8 mouse cellular contexts compared by ENCODE assay signal in genomic region chr11:79427638-79428037, GRCm38 (mm10).
A peak's percentile ranks its signal among the peaks of the same experiment; 100 is the strongest.
DNase-seq lines count a peak whose midpoint lies in the region; ATAC-seq and TF ChIP-seq lines count a peak whose summit lies in the region.

No protein-coding gene starts in this region.

- no peak for TF ChIP-seq POLR2A in lung, adult 2 months (IDR thresholded peaks at IDR 0.05; ENCODE audit: borderline replicate concordance, extremely low read depth, low read depth, low read length)

- no peaks in the 10 kb centered on the region for H3K27me3 ChIP-seq in lung, embryonic 14.5 days (ENCODE audit: insufficient read depth, low read length)
- H3K27me3 ChIP-seq in midbrain, postnatal 0 days (ENCODE audit: insufficient read depth, low read length): no peaks in the 10 kb centered on the region

- peak; percentile 19 for DNase-seq in gastrocnemius, adult 2 months
- DNase-seq in gastrocnemius, postnatal 25 days: no peak
- peak; percentile 85 for DNase-seq in lung, embryonic 14.5 days
- DNase-seq in lung, adult 2 months: no peak
- DNase-seq in WW6 (ENCODE audit: low read depth, low spot score): peak; percentile 70
- peak; percentile 5 to 11 for DNase-seq in heart, postnatal 36 days
- DNase-seq in midbrain, postnatal 0 days (ENCODE audit: low spot score): peak; percentile 78

- H3K4me3 ChIP-seq in gastrocnemius, adult 2 months: no peak overlapping the region
- H3K4me3 ChIP-seq in lung, embryonic 14.5 days (ENCODE audit: low read depth, low read length): no peak overlapping the region
- H3K4me3 ChIP-seq in lung, adult 2 months (replicated peaks; ENCODE audit: extremely low read depth, low read depth, low read length): no peak overlapping the region
- no peak overlapping the region for H3K4me3 ChIP-seq in midbrain, postnatal 0 days (ENCODE audit: low read depth, low read length)

- ATAC-seq in lung, embryonic 14.5 days (ENCODE audit: insufficient read depth): no peak
- ATAC-seq in midbrain, postnatal 0 days (ENCODE audit: low FRiP score): no peak
- ATAC-seq in erythroblast, adult 5-6 weeks (replicated peaks; ENCODE audit: low FRiP score, poor library complexity, severe bottlenecking): no peak

- TF ChIP-seq CTCF in gastrocnemius, adult 2 months (IDR thresholded peaks at IDR 0.05): peak; percentile 82
- TF ChIP-seq CTCF in lung, embryonic 14.5 days (IDR thresholded peaks at IDR 0.05; ENCODE audit: low read depth): peak; percentile 72
- no peak for TF ChIP-seq CTCF in lung, adult 2 months (IDR thresholded peaks at IDR 0.05; ENCODE audit: insufficient read depth, low read length)
- peak; percentile 82 for TF ChIP-seq CTCF in midbrain, postnatal 0 days (IDR thresholded peaks at IDR 0.05)

- H3K9me3 ChIP-seq in lung, embryonic 14.5 days (ENCODE audit: low read depth, low read length): no peaks in the 10 kb centered on the region
- H3K9me3 ChIP-seq in midbrain, postnatal 0 days (ENCODE audit: low read length): no peaks in the 10 kb centered on the region

- no peak overlapping the region for H3K9ac ChIP-seq in lung, embryonic 14.5 days
- no peak overlapping the region for H3K9ac ChIP-seq in midbrain, postnatal 0 days (replicated peaks; ENCODE audit: low read length, poor library complexity, severe bottlenecking)

- peak overlapping the region; percentile 12; the same call in 1 of the 2 replicates for H3K27ac ChIP-seq in gastrocnemius, adult 2 months
- H3K27ac ChIP-seq in lung, embryonic 14.5 days (ENCODE audit: low read depth): no peak overlapping the region
- no peak overlapping the region for H3K27ac ChIP-seq in midbrain, postnatal 0 days (ENCODE audit: low read depth, low read length)

- 12% methylated on average over 2 of the region's 2 CpGs for WGBS in lung, embryonic 14.5 days
- WGBS in lung, adult 2 months: 0% methylated on average over 2 of the region's 2 CpGs
- WGBS in midbrain, postnatal 0 days: 3% methylated on average over 2 of the region's 2 CpGs

- peaks cover 14% of the 10 kb centered on the region; the same call in 1 of the 2 replicates for H3K36me3 ChIP-seq in lung, embryonic 14.5 days (ENCODE audit: insufficient read depth)
- H3K36me3 ChIP-seq in midbrain, postnatal 0 days (ENCODE audit: insufficient read depth, low read length): no peaks in the 10 kb centered on the region

- no peaks in the 10 kb centered on the region for H3K4me1 ChIP-seq in lung, embryonic 14.5 days (ENCODE audit: insufficient read depth)
- H3K4me1 ChIP-seq in lung, adult 2 months (ENCODE audit: control insufficient read depth, insufficient read depth, low read length): no peaks in the 10 kb centered on the region
- H3K4me1 ChIP-seq in midbrain, postnatal 0 days (ENCODE audit: insufficient read depth, low read length): no peaks in the 10 kb centered on the region

- intact Hi-C loops in gastrocnemius, adult 2 months (cut with DNase I): no loop called here
- intact Hi-C loops in heart, postnatal 36 days (cut with DNase I): no loop called here

- H3K4me2 ChIP-seq in lung, embryonic 14.5 days: no peak overlapping the region
- H3K4me2 ChIP-seq in midbrain, postnatal 0 days (ENCODE audit: low read depth, low read length, poor library complexity, severe bottlenecking): no peak overlapping the region

Comparison
In these comparisons a context has a peak if more than half of its experiments do, and no peak if none do; other contexts are left out.
1. DNase-seq: peak in gastrocnemius, adult 2 months (single experiment), lung, embryonic 14.5 days (single experiment), WW6 (single experiment), heart, postnatal 36 days (2 of 2) and midbrain, postnatal 0 days (single experiment); none in gastrocnemius, postnatal 25 days (single experiment) and lung, adult 2 months (single experiment).